Mouse (Mus musculus) MEL (cell line): Measurements from ENCODE around the gene Unc5cl.

Source experiments
- BHLHE40 ChIP-seq: IDR thresholded peaks from 2 replicates; pipeline ENCODE4 v1.6.1; 2012; ENCODE audit warnings: low read depth, mild to moderate bottlenecking, inconsistent platforms, low read length, improper control_type of control experiment, borderline replicate concordance
- CTCF ChIP-seq, 3 experiments: IDR thresholded peaks in 2 of 3; conservative IDR thresholded peaks in 1 of 3; 2 replicates each; pipeline ENCODE4 v1.5.1; 2011 to 2012; ENCODE audit warnings: low read length in 3 of 3, low read depth in 2 of 3, mild to moderate bottlenecking in 2 of 3, improper control_type of control experiment in 1 of 3, inconsistent platforms in 1 of 3, mixed read lengths in 1 of 3, moderate library complexity in 1 of 3; ENCODE audit not compliant: control insufficient read depth in 1 of 3, insufficient read depth in 1 of 3, poor library complexity in 1 of 3, severe bottlenecking in 1 of 3
- EP300 ChIP-seq, 2 experiments: IDR thresholded peaks; 2 replicates each; pipeline ENCODE4 v1.6.1; 2011; ENCODE audit warnings: improper control_type of control experiment in 2 of 2, low read length in 2 of 2, low read depth in 1 of 2, mild to moderate bottlenecking in 1 of 2
- TCF12 ChIP-seq: IDR thresholded peaks from 2 replicates; pipeline ENCODE4 v1.6.1; 2014; ENCODE audit warnings: low read depth, mild to moderate bottlenecking, inconsistent platforms, low read length, improper control_type of control experiment, moderate library complexity
- UBTF ChIP-seq: IDR thresholded peaks from 2 replicates; pipeline ENCODE4 v1.6.1; 2012; ENCODE audit warnings: low read depth, mild to moderate bottlenecking, inconsistent platforms, low read length, improper control_type of control experiment, moderate library complexity, borderline replicate concordance; ENCODE audit not compliant: insufficient read depth

DNA sequence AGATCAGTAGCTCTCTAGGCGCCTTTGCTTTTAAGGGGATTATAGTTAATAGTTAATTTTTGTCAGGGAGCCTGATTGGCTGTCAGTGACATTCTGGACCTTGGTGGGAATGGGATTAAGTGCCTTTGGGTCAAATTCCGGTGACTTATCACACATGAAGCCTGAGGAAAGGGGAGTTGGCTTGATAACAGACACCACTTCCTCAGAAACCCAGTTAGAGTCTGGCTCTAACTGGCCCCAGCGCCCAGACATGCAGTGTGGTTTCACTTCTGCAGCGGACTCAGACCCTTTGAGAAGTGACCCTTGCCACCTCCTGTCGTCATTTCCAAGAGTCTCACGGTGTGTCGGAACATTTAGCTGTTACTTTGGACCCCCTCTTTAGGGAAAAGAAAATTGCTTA, 36.5 kb upstream of the Unc5cl start:
- no peak for TF ChIP-seq UBTF
- TF ChIP-seq CTCF (IDR thresholded peaks at IDR 0.05 in 2 of 3, conservative IDR thresholded peaks at IDR 0.05 in 1 of 3; ENCODE audit: control insufficient read depth in 1 of 3, insufficient read depth in 1 of 3, low read depth in 2 of 3, low read length in 3 of 3, poor library complexity in 1 of 3, severe bottlenecking in 1 of 3), result no peak
- peak; percentile 42; the same call in 1 of the 2 replicates for TF ChIP-seq TCF12
- no peak for TF ChIP-seq BHLHE40
- TF ChIP-seq EP300 (IDR thresholded peaks at IDR 0.05; ENCODE audit: low read depth in 1 of 2, low read length in 2 of 2), result peak; percentile 65 to 72
